Mouse (Mus musculus) stomach, embryonic 16.5 days (tissue): Measurements from ENCODE around the gene E430018J23Rik. TPM values are rescaled to one million over a fixed set of nuclear protein-coding genes. Genes with fewer than 3 reads are reported as not detected.
"Not testable (repeated sequence)": the region's sequence is repeated elsewhere in the genome, so short reads cannot be mapped to it uniquely, and the experiment has no call there.

ENCODE experiments used
- ATAC-seq: fragments of 200-750 bp; cut with Nextera tagmentation; 2 replicates; pipeline ENCODE4 v1.8.0; 2017; ENCODE audit warnings: moderate number of reproducible peaks, moderate TSS enrichment; ENCODE audit not compliant: insufficient read depth, low FRiP score
- H3K27ac ChIP-seq: fragments of 300-500 bp; sonication (generic); 2 replicates; pipeline ENCODE4 v1.5.1; 2014; ENCODE audit warnings: low read length
- H3K27me3 ChIP-seq: fragments of 300-500 bp; sonication (generic); 2 replicates; pipeline ENCODE4 v1.6.1; 2014; ENCODE audit warnings: low read length, control low read depth, mixed read lengths; ENCODE audit not compliant: control insufficient read depth, insufficient read depth
- H3K36me3 ChIP-seq: fragments of 300-500 bp; sonication (generic); 2 replicates; pipeline ENCODE4 v1.6.1; 2014; ENCODE audit warnings: low read length; ENCODE audit not compliant: control insufficient read depth, insufficient read depth
- H3K4me1 ChIP-seq: fragments of 300-500 bp; sonication (generic); 2 replicates; pipeline ENCODE4 v1.6.1; 2014; ENCODE audit warnings: low read length, control low read depth, mixed read lengths; ENCODE audit not compliant: control insufficient read depth, insufficient read depth
- H3K4me2 ChIP-seq: fragments of 300-500 bp; sonication (generic); 2 replicates; pipeline ENCODE4 v1.6.1; 2014; ENCODE audit warnings: low read depth, low read length, mixed read lengths
- H3K4me3 ChIP-seq: fragments of 300-500 bp; sonication (generic); replicated peaks from 2 replicates; pipeline ENCODE4 v1.5.1; 2014; ENCODE audit warnings: mild to moderate bottlenecking, low read length
- H3K9ac ChIP-seq: fragments of 300-500 bp; sonication (generic); 2 replicates; pipeline ENCODE4 v1.6.1; 2014; ENCODE audit warnings: low read length
- H3K9me3 ChIP-seq: fragments of 300-500 bp; sonication (generic); replicated peaks from 2 replicates; pipeline ENCODE4 v1.6.1; 2016; ENCODE audit warnings: low read length, control low read depth; ENCODE audit not compliant: control insufficient read depth
- WGBS: fragments of 180-500 bp; shearing (Covaris S2); extraction: QIAGEN DNeasy Blood & Tissue Kit; methylation state at CpG from one replicate; pipeline ENCODE4 v1.1.7; 2014; 5-methylcytosine and 5-hydroxymethylcytosine counted together
- polyA plus RNA-seq: library from polyadenylated mRNA; unstranded; fragments of >200 nt; fragmentation: Nextera tagmentation; extraction: Ambion mirVana; gene quantifications from 2 replicates; pipeline ENCODE4 v1.2.1, GENCODE M21; 2015

Gene E430018J23Rik
- polyA plus RNA-seq, 1 experiment from 2014 or later, result 6.1 TPM

- Histone ChIP-seq H3K27me3 (no peaks in the 10 kb centered on the region), H3K4me1 (no peaks in the 10 kb centered on the region), H3K4me3 (no peak overlapping the region), H3K27ac (no peak overlapping the region), H3K36me3 (no peaks in the 10 kb centered on the region), H3K9me3 (no peaks in the 10 kb centered on the region), H3K9ac (no peak overlapping the region), H3K4me2 (no peak overlapping the region)
- no peak for ATAC-seq
- 74% methylated on average over 2 of the region's 2 CpGs for WGBS
Observed at GRCm38 (mm10) chr7:127411418-127411817, 18.0 kb upstream of the E430018J23Rik start.

- Histone ChIP-seq H3K4me2 (peak within 1 kb of the TSS; percentile 79), H3K27ac (peak within 1 kb of the TSS; percentile 47; the same call in 1 of the 2 replicates), H3K4me3 (peak within 1 kb of the TSS; percentile 67), H3K9ac (peak within 1 kb of the TSS; percentile 86)
- not testable (repeated sequence) for H3K4me1 ChIP-seq, H3K9me3 ChIP-seq, H3K36me3 ChIP-seq, H3K27me3 ChIP-seq
- 5% methylated on average over 40 of the region's 40 CpGs for whole genome bisulfite sequencing
- ATAC-seq, result peak; percentile 91
Observed at GRCm38 (mm10) chr7:127406002-127406987, 12.9 kb upstream of the E430018J23Rik start, which contains the start of gene Zfp764. Gene Zfp764 (minus strand): TSS chr7:127406822.

GRCm38 (mm10) chr7:127404101-127404500, 10.7 kb upstream of the E430018J23Rik start:
- not testable (repeated sequence) for H3K27me3 ChIP-seq, H3K9me3 ChIP-seq, H3K36me3 ChIP-seq, ATAC-seq, H3K4me1 ChIP-seq, H3K9ac ChIP-seq, H3K27ac ChIP-seq, H3K4me3 ChIP-seq, H3K4me2 ChIP-seq
- WGBS, result 93% methylated on average over 6 of the region's 6 CpGs

GRCm38 (mm10) chr7:127402980-127403379, 9.6 kb upstream of the E430018J23Rik start:
- ATAC-seq, result no peak
- 50% methylated on average over 2 of the region's 2 CpGs for WGBS
- H3K9me3 ChIP-seq, result no peaks in the 10 kb centered on the region

DNA sequence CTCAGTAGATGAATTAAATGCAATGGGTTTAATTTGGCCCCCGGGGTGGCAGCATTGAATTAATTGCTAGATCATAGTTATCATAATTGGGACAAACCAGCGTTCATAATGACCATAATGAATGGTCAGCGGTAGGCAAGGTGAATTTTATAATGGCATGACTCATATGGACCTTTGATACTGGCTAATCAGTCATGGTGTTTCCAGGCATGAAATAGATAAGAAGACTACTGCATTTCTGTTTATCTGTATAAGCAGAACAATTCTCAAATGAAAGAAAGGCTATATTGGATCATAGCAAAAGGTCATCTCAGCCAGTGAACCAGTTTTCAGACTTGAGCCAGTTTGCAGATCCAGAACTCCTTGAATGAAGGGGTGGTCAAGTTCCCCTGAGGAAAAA, 6.9 kb upstream of the E430018J23Rik start:
- H3K4me2 ChIP-seq, result no peak overlapping the region
- H3K27me3 ChIP-seq, result no peaks in the 10 kb centered on the region
- H3K9ac ChIP-seq, result no peak overlapping the region
- no peaks in the 10 kb centered on the region for H3K9me3 ChIP-seq
- WGBS, result 65% methylated on average over 3 of the region's 3 CpGs
- H3K36me3 ChIP-seq, result peaks cover 3% of the 10 kb centered on the region; the same call in 1 of the 2 replicates
- H3K27ac ChIP-seq, result no peak overlapping the region
- ATAC-seq, result no peak
- no peak overlapping the region for H3K4me3 ChIP-seq
- H3K4me1 ChIP-seq, result no peaks in the 10 kb centered on the region

More at GRCm38 (mm10) chr7:127402980-127403379, 9.6 kb upstream of the E430018J23Rik start:
- no peaks in the 10 kb centered on the region for H3K4me1 ChIP-seq
- H3K9ac ChIP-seq, result no peak overlapping the region
- H3K4me3 ChIP-seq, result no peak overlapping the region
- H3K36me3 ChIP-seq, result peaks cover 3% of the 10 kb centered on the region; the same call in 1 of the 2 replicates
- H3K27me3 ChIP-seq, result no peaks in the 10 kb centered on the region
- no peak overlapping the region for H3K4me2 ChIP-seq
- no peak overlapping the region for H3K27ac ChIP-seq

DNA sequence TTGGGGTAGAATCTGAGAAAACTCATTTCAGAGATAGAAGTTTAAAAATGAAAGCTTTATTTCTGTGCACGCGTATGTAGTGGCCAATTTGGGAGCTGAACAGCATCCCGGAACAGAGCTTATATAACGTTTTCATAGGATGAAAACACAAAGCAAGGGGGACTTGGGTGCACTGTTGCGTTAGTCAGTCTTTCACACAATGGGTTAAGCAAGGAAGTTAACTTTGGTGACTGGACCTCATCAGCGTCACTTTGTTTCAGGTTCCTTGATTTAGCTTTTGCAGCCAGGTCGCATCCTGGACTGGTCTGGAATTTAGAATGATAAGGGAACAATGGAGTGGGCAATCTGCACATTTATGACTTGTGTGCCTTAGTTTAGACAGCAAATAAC, 510 bp upstream of the E430018J23Rik start:
- Histone ChIP-seq H3K4me3 (peak overlapping the region; percentile 66), H3K27ac (peak overlapping the region; percentile 63), H3K27me3 (no peaks in the 10 kb centered on the region), H3K4me1 (peaks cover 10% of the 10 kb centered on the region), H3K4me2 (peak overlapping the region; percentile 72), H3K36me3 (peaks cover 5% of the 10 kb centered on the region; the same call in 1 of the 2 replicates), H3K9me3 (no peaks in the 10 kb centered on the region), H3K9ac (peak overlapping the region; percentile 65)
- WGBS, result 9% methylated on average over 7 of the region's 7 CpGs
- ATAC-seq, result no peak

- Histone ChIP-seq H3K36me3 (peaks cover 5% of the 10 kb centered on the region; the same call in 1 of the 2 replicates), H3K4me3 (peak overlapping the region; percentile 66), H3K27me3 (no peaks in the 10 kb centered on the region), H3K9ac (peak overlapping the region; percentile 88), H3K4me1 (peaks cover 10% of the 10 kb centered on the region), H3K27ac (no peak overlapping the region), H3K4me2 (peak overlapping the region; percentile 72), H3K9me3 (no peaks in the 10 kb centered on the region)
- no peak for ATAC-seq
- whole genome bisulfite sequencing, result 81% methylated on average over 8 of the region's 8 CpGs
Observed at GRCm38 (mm10) chr7:127392251-127392824, 1.1 kb downstream of the E430018J23Rik start.

GRCm38 (mm10) chr7:127391538-127391937, 1.9 kb downstream of the E430018J23Rik start:
- Histone ChIP-seq H3K4me1 (peaks cover 10% of the 10 kb centered on the region), H3K9me3 (no peaks in the 10 kb centered on the region), H3K9ac (no peak overlapping the region), H3K4me3 (no peak overlapping the region), H3K27ac (no peak overlapping the region), H3K27me3 (no peaks in the 10 kb centered on the region), H3K4me2 (no peak overlapping the region), H3K36me3 (peaks cover 5% of the 10 kb centered on the region; the same call in 1 of the 2 replicates)
- WGBS, result 95% methylated on average over 16 of the region's 16 CpGs
- ATAC-seq, result no peak

GRCm38 (mm10) chr7:127390306-127390705, 3.1 kb downstream of the E430018J23Rik start:
- WGBS, result 79% methylated on average over 7 of the region's 7 CpGs
- ATAC-seq, result no peak

More at GRCm38 (mm10) chr7:127390306-127390705, 3.1 kb downstream of the E430018J23Rik start:
- Histone ChIP-seq H3K36me3 (peaks cover 5% of the 10 kb centered on the region; the same call in 1 of the 2 replicates), H3K9me3 (no peaks in the 10 kb centered on the region), H3K9ac (no peak overlapping the region), H3K4me2 (no peak overlapping the region), H3K4me3 (no peak overlapping the region), H3K27ac (no peak overlapping the region), H3K4me1 (peaks cover 10% of the 10 kb centered on the region), H3K27me3 (no peaks in the 10 kb centered on the region)
